Mouse (Mus musculus): ENCODE measurements around the gene Lzts2.

Gene Lzts2

GRCm38 (mm10) chr19:45014335-45014971 lies at the start of gene Lzts2:
TSS of gene Lzts2 (plus strand) at chr19:45014414.
- in situ Hi-C loops (cut with MboI, MseI), result loop anchor here (5.0 to 10.0 kb wide), 2 partner anchors 1038 to 1230 kb away; partner anchors contain the start of gene Abcc2 (in 1 of the 2)

- in situ Hi-C loops (cut with MboI, MseI), result loop anchor here in 1 of 2 experiments (5.0 kb wide), 1 partner anchor 34 kb away; the partner anchor contains the start of gene Slf2
Observed at GRCm38 (mm10) chr19:44965978-44966377, 48.2 kb upstream of the Lzts2 start.

GRCm38 (mm10) chr19:44968329-44968728 lies 45.9 kb upstream of the Lzts2 start:
- in situ Hi-C loops (cut with MboI, MseI), result loop anchor here in 1 of 2 experiments (5.0 kb wide), 1 partner anchor 36 kb away; the partner anchor contains the start of gene Slf2

- in situ Hi-C loops (cut with MboI, MseI), result no loop called here
Observed at GRCm38 (mm10) chr19:44976636-44977035, 37.6 kb upstream of the Lzts2 start.

- in situ Hi-C loops (cut with MboI, MseI), result no loop called here
Observed at GRCm38 (mm10) chr19:44977148-44977547, 37.1 kb upstream of the Lzts2 start.

GRCm38 (mm10) chr19:44980787-44981186 lies 33.4 kb upstream of the Lzts2 start:
- in situ Hi-C loops (cut with MboI, MseI), result no loop called here

- in situ Hi-C loops (cut with MboI, MseI), result no loop called here
Observed at GRCm38 (mm10) chr19:44982477-44983115, 31.6 kb upstream of the Lzts2 start.

- in situ Hi-C loops (cut with MboI, MseI), result no loop called here
Observed at GRCm38 (mm10) chr19:44983366-44983765, 30.8 kb upstream of the Lzts2 start.

DNA sequence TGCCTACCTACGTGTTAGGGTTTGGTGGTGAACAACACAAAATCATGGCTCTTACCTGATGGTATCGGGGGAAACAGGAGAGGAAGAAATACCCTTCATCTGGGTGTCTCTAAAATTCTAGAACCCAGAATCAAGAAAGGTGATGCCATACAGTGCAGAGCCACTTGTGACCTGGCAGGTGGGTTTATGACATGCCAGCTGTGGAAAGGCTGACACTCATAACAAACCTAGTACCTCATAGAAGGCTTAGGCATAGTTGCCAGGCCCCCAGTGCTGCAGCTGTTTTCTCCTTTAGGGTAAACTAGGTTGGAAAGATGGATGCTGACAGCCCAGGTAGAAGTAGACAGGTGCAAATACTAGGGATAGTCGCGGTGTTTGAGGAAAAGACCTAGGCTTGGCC lies 29.8 kb upstream of the Lzts2 start:
- in situ Hi-C loops (cut with MboI, MseI), result no loop called here

DNA sequence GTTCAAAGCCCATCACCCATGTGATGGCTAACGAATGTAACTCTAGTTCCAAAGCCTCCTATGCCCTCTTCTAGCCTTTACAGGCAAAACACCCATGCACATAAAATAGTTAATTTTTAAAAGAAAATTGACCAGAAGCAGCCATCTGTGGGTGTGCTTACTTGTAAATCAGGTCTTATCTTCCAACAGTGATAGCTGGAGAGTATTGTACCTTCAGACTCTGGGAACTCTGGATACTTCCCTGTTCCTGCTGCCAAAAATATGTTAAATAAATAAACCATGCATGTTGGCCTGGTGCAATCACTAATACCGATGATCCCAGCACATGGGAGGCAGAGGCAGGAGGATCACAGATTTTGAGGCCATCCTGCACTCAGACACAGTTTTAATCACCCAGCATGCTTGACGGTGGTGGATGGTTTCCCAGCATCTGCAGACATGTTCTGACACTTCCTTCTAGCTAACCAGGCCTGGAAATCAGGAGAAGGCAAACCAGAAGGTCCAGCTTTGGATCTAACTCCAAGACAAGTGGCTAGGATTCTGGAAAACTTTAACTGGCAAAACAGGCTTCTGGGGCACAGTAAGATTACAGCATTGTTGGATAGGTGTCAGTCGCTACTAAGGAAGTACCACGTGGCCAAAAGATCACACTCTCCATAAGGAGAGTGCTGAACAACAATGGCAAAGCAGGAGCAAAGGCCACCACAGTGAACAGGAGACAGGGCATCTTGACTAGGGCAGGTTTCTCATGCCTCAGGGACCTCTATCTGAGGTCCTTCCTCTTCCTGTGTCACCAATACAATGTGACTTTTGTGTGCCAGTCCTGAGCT lies 28.8 kb upstream of the Lzts2 start:
- in situ Hi-C loops (cut with MboI, MseI), result no loop called here

GRCm38 (mm10) chr19:44987004-44987403 lies 27.2 kb upstream of the Lzts2 start:
- in situ Hi-C loops (cut with MboI, MseI), result no loop called here

- in situ Hi-C loops (cut with MboI, MseI), result no loop called here
Observed at GRCm38 (mm10) chr19:44987851-44988250, 26.4 kb upstream of the Lzts2 start.

DNA sequence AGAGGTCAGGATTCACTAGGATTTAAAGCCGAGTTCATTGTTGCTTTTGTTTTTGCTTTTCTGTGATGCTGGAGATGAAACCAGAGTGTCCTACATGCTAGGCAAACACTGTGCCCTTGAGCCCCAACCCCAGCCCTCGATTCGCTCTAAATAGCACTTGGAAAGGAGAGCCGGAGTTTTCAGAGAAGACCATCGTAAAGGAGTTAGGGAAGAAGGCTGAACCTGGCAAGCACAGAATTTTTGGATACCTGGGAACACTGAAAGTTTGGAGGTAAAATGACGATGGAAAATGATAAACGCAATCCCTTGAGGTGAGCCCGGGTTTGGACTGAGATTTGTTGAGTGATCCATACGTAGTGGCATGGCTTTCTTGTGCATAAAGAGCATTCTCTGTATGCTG lies 25.9 kb upstream of the Lzts2 start:
- in situ Hi-C loops (cut with MboI, MseI), result no loop called here

DNA sequence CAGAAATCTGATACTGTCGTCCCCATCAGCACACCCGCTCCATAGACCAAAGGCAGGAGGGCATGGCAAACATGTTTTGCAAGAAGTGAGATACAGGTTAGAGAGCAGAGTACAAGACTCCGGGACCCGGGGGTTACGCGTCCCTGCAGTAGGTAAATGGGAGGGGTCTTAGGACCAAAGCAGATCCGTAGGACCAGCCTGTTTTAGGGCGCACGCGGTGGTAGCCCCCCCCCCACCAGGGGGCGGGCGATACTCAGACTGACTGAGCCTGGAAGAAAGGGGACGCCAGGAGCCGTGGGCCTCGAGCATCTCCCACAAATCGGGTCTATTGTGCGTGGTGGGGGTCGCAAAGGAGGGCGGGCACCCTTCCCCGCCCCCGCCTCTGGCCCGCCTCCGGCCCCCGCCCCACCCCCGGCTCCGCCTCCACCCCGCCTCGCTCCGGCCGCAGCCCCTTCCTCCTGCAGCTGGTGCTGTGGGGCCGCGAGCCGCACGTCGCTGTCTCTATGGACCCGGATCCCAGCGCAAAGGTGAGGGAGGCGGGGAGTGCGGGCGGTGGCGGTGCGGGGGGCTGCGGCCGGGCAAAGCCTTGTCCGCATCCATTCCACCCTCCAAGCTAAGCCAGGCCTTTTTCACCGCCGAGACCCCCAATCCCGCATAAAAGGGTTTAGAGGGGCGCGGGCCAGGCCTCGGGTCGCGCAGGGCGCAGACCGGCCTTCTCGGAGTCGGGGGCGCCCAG lies 25.2 kb upstream of the Lzts2 start, which contains the start of gene Sema4g:
Gene Sema4g (plus strand): TSS at position 271 of the 736 bp plus-strand sequence.
- in situ Hi-C loops (cut with MboI, MseI), result no loop called here

DNA sequence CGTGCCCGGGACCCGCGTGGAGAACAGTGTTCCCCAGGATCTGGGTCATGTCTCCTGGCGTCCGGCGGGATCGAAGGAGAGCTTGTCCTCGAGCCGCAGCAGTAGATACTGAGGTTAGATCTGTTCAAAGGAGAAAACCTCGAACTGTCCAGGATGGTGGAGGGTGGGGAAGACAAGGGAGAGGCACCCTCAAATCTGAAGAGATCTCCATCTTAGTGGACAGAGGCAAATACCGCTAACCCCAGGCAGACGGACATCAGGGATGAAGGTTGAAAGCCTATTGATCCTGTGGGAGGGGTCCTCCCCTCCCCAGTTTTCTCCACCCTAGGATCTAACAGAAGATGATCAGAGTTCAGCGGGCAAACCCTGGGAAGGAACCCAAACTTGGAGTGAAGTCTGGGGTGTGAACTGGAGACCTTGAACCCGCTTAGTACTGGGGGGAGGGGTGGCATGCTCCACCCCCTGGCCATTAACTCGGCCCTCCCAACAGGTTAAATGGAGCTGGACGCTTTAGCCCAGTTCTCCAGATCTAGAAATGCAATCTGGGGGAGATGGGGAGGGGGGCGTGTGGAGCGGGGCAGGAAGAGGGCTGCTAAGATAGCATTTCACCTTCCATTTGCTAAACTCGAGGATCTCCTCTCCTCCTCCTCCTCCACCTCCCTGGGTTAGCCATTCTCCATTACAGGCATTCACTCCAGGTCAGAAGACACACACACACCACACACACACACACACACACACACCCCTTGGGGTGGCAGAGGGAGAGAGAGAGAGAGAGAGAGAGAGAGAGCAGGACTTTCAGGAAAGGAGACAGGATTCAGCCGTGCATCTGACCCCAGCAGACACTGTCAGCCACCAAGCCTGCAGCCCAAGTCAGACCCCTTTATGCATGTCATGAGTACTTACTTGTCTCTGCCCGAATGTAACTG lies 24.4 kb upstream of the Lzts2 start:
- in situ Hi-C loops (cut with MboI, MseI), result loop anchor here in 1 of 2 experiments (10.0 kb wide), 1 partner anchor 55 kb away; the partner anchor contains the start of gene Slf2

DNA sequence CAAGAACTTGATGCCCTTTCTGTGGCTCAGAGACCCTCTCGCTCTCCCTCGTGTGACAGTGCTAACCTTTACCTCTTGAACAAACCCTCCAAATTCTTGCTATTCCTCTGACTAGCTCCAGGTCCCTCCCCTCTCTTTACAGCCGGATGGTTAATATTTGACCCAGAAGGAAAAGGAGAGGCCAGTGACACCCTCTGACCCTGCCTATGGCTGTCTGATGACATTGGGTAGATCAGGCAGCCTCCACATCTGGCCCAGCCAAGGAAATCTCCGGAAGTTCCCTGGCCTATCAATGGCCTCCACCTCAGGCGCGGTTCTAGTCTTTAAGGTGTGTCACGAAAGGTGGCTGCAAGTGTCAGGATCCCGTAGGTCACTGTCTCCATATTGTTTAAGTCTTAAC lies 23.2 kb upstream of the Lzts2 start:
- in situ Hi-C loops (cut with MboI, MseI), result loop anchor here in 1 of 2 experiments (10.0 kb wide), 1 partner anchor 56 kb away; the partner anchor contains the start of gene Slf2

- in situ Hi-C loops (cut with MboI, MseI), result loop anchor here in 1 of 2 experiments (10.0 kb wide), 1 partner anchor 57 kb away; the partner anchor contains the start of gene Slf2
Observed at GRCm38 (mm10) chr19:44992246-44992645, 22.0 kb upstream of the Lzts2 start.

- in situ Hi-C loops (cut with MboI, MseI), result loop anchor here in 1 of 2 experiments (10.0 kb wide), 1 partner anchor 58 kb away; the partner anchor contains the start of gene Slf2
Observed at GRCm38 (mm10) chr19:44992712-44993111, 21.5 kb upstream of the Lzts2 start.

- in situ Hi-C loops (cut with MboI, MseI), result loop anchor here in 1 of 2 experiments (10.0 kb wide), 1 partner anchor 63 kb away; the partner anchor contains the start of gene Slf2
Observed at GRCm38 (mm10) chr19:44997786-44998185, 16.4 kb upstream of the Lzts2 start.

DNA sequence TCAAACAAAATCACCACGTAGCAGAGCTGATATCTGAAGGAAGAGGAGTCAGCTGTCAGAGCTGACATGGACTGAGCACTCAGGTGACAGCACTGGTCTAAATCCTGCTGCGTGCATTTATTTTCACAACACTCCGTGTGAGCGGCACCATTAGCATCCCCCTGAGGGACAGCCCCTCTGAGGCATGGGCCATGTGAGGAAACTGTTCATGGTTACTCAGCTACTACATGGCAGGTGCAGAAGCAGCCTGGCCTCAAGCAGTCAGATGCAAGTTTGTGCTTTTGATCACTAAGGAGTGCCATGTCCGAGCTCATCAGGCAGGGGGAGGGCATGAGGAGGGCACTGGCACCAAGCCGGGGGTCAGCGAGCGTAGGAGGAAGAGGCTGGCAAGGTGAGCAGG lies 14.6 kb upstream of the Lzts2 start:
- in situ Hi-C loops (cut with MboI, MseI), result loop anchor here in 1 of 2 experiments (10.0 kb wide), 2 partner anchors 65 to 1495 kb away; partner anchors contain the start of gene Slf2

Measured in T-helper 17 cell (primary cell).